ENCODE assay signal across 17 mouse cellular contexts in genomic region chr1:80785066-80785779, GRCm38 (mm10).
"Had no signal": no experiment of that assay in that cellular context is flagged by ENCODE, and none has a peak within 500 bp of the region (broad histone marks: within the 10 kb centered on the region; RNA-seq: fewer than 3 reads in every experiment).

No protein-coding gene starts in this region.

- H3K4me2 ChIP-seq: kidney, embryonic 15.5 days; liver, embryonic 13.5 days; lung, embryonic 15.5 days; midbrain, embryonic 12.5 days; neural tube, embryonic 15.5 days; stomach, embryonic 15.5 days had no signal

- H3K4me3 ChIP-seq: kidney, embryonic 15.5 days; left cerebral cortex, adult 2 months; limb, embryonic 10.5 days; liver, embryonic 13.5 days; lung, embryonic 15.5 days; midbrain, embryonic 12.5 days; neural tube, embryonic 15.5 days; stomach, embryonic 15.5 days had no signal

- H3K9me3 ChIP-seq: kidney, embryonic 15.5 days; limb, embryonic 10.5 days; liver, embryonic 13.5 days; lung, embryonic 15.5 days; midbrain, embryonic 12.5 days; stomach, embryonic 15.5 days had no signal

- H3K4me1 ChIP-seq: kidney, embryonic 15.5 days; liver, embryonic 13.5 days; lung, embryonic 15.5 days; midbrain, embryonic 12.5 days; neural tube, embryonic 15.5 days; stomach, embryonic 15.5 days had no signal

- H3K9ac ChIP-seq: kidney, embryonic 15.5 days; liver, embryonic 13.5 days; liver, postnatal 0 days; lung, embryonic 15.5 days; midbrain, embryonic 12.5 days; neural tube, embryonic 15.5 days; stomach, embryonic 15.5 days had no signal

- DNase-seq: kidney, adult 2 months; kidney, postnatal 14 days; liver, embryonic 13.5 days; liver, postnatal 0 days; right cerebral cortex, adult 18-20 months; right cerebral cortex, postnatal 4 days; thymus, adult 2 months; thymus, postnatal 25 days had no signal

- H3K27ac ChIP-seq: left cerebral cortex, adult 2 months; limb, embryonic 10.5 days; liver, embryonic 13.5 days; lung, embryonic 15.5 days; midbrain, embryonic 12.5 days; neural tube, embryonic 15.5 days; stomach, embryonic 15.5 days had no signal

- H3K36me3 ChIP-seq: kidney, embryonic 15.5 days; limb, embryonic 10.5 days; liver, embryonic 13.5 days; lung, embryonic 15.5 days; midbrain, embryonic 12.5 days; neural tube, embryonic 15.5 days; stomach, embryonic 15.5 days had no signal

- H3K27me3 ChIP-seq: kidney, embryonic 15.5 days; liver, embryonic 13.5 days; lung, embryonic 15.5 days; midbrain, embryonic 12.5 days; neural tube, embryonic 15.5 days; stomach, embryonic 15.5 days had no signal

- ATAC-seq: intestine, embryonic 16.5 days; liver, postnatal 0 days; midbrain, embryonic 16.5 days had no signal
